Mouse (Mus musculus): ENCODE data around the gene Fbxo41.

- no peak for TF ChIP-seq CTCF (IDR thresholded peaks at IDR 0.05; ENCODE audit: borderline replicate concordance, insufficient read depth, low read length)
- no peak for TF ChIP-seq POLR2A (IDR thresholded peaks at IDR 0.05; ENCODE audit: low read depth, low read length)
These were observed 61.7 kb downstream of the Fbxo41 start for GRCm38 (mm10) chr6:85441142-85441541.
